Mouse (Mus musculus) frontal cortex, adult (tissue): ENCODE data around the gene Styx.
"Not testable (repeated sequence)": the region's sequence is repeated elsewhere in the genome, so short reads cannot be mapped to it uniquely, and the experiment has no call there.

Source experiments
- ATAC-seq: cut with Nextera tagmentation; 2 replicates; pipeline ENCODE4 v1.9.2; 2017; ENCODE audit warnings: mild to moderate bottlenecking, moderate library complexity, mixed read lengths; ENCODE audit not compliant: low TSS enrichment

Gene Styx

DNA sequence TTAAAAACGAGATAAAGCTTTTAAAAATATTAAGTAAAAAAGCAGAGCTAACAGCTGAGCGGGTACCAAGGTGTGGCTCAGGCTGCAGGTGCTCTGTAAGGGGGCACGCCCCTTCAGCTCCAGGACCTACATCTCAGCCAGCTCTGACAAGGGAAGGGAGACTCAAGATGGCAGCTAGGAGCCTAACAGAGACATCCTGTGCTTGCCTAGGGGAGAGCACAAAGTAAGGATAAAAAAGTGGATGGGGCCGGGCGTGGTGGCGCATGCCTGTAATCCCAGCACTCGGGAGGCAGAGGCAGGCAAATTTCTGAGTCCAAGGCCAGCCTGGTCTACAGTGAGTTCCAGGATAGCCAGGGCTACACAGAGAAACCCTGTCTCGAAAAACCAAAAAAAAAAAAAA, 115.5 kb downstream of the Styx start:
- ATAC-seq, result not testable (repeated sequence)

DNA sequence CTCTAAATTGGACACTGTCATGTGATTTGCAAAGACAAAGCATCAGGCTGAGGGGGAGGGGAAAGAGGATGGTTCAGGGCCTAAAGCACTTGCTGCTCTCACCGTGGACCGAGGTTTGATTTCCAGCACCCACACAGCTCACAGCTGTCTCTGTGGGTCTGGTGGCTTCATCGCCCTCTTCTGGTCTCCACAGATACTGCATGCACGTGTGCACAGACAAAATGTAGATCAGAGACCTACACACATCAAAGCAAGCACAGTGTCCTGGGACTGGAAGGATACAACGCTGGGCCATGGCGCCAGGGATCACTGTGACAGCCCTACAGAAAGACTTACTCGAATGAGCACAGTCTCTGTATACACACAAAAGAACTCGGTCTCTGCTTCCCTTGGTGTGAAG, 118.6 kb downstream of the Styx start:
- no peak for ATAC-seq
